Mouse (Mus musculus): Measurements from ENCODE around the gene Synrg.
A peak's percentile ranks its signal among the peaks of the same experiment; 100 is the strongest.

Synrg gene

GRCm38 (mm10) chr11:83963991-83964921 lies at the start of gene Synrg:
TSS of gene Synrg (plus strand) at chr11:83964428.
- DNase-seq (ENCODE audit: low read depth, low spot score), result peak; percentile 95

GRCm38 (mm10) chr11:83914501-83914900 lies 49.7 kb upstream of the Synrg start:
- DNase-seq (ENCODE audit: low read depth, low spot score), result no peak

DNA sequence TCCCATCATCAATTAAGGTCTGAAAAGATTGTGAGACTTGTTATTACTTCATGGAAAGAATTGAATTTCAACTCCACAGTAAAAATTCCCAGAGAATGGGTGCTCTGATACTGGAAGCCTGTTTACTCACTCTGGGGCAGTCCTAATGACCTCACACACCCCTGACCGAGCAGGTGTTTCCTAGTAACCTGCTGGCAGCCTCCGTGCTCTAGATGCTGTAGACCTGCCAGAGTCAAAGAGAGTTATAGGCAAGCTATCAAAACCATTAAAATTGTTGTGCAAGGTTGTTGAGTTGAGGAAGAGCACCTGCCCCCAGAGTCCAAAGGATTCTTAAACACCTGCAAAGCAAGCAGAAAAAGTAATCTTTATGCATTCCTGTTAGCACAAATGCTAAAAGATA lies 41.6 kb upstream of the Synrg start:
- no peak for DNase-seq (ENCODE audit: low read depth, low spot score)

DNA sequence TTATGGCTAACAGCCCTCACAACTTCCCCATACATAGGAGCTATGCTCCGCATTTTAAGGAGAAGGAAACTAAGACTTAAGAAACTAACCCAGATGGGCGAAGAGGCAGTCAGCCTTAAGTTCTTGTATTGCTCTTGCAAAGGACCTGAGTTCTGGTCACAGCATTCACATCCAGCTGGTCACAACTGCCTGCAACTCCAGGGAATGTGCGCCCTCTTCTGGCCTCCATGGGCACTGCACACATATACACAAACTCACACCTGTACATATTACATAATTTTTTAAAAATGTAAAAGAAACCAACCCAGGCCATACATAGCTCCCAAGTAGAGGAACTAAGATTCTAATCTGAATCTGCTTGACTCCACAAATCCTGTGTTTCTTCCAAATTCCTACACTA lies 37.1 kb upstream of the Synrg start:
- peak; percentile 7 for DNase-seq (ENCODE audit: low read depth, low spot score)

GRCm38 (mm10) chr11:83932506-83933106 lies 31.6 kb upstream of the Synrg start:
- DNase-seq (ENCODE audit: low read depth, low spot score), result no peak

DNA sequence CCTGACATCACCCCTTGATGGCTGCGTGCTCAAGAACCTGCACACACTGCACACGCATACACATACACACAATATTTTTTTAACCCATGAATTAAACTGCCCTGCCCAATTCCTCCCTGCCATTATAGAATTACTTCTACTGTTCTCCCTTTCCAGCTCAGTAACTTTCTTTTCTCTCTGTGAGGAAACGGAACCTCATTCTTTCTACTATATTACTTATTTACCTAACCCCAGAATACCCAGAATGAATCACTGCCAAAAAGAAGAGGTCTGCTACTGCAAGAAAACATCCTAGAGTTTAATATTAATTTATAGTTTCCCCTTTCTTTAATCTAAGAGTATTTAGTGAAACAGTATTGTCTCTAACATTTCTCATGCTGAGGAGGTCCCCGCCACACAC lies 30.9 kb upstream of the Synrg start:
- DNase-seq (ENCODE audit: low read depth, low spot score), result no peak

GRCm38 (mm10) chr11:83935986-83936665 lies 28.1 kb upstream of the Synrg start:
- DNase-seq (ENCODE audit: low read depth, low spot score), result peak; percentile 84

DNA sequence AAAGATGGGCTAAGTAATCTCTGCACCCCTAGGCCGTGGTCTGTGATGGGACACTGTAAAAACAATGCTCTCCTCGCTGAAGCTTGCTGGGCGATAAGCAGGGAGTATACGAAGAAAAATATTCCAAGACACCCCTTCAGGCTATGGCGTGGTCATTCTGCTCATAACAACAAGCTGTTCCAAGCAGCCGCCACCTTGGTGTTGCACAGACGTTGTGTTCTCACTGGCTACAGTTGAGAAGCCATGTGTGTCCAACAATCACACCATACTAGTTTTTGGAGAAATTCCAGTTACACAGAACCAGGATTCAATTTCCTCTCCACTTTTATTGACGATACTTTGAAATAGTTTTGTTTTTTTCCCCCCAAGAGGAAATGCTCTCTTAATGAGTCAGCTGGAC lies 25.7 kb upstream of the Synrg start:
- no peak for DNase-seq (ENCODE audit: low read depth, low spot score)

DNA sequence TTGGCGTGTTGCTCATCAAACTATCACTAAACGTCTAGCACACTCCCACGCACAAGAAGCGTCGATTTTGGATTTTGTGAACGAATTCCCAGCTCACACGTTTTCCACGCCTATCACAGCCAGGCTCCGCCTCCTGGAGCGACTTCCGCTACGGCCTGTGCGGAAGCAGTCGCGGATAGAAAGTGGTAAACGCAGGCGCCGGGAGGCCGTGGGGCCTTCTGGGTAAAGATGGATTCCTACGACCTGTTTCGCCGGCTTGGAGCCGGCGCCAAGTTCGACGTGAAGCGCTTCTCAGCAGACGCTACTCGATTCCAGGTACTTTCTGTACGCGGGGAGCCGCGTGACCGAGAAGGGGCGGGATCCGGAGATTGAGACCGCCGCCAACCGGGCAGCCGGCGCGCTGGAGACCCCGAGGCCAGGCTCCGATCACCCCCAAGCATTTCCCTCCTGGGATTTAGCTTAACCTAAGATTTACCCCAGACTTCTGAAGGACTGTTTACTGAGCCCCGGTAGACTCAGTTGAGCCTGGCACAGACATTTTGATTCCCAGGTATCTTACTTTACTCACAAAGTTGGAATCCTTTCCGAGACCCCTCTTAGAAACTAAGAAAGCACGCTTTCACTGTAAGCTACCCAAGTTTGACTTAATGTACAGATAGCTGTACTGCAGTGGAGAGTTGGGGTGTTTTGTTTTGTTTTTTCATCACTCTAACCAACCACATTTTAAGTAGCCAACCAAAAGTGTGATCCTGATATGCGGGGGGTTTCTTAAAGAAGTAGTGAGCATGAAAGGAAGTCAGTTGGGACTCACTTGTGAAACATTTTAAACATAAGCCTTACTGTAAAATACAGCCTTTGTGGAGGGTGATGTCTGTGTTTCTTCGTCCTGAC lies 22.0 kb upstream of the Synrg start, which contains the start of gene Ddx52:
Ddx52 (plus strand) TSS at position 113 of the 891 bp plus-strand sequence.
- DNase-seq (ENCODE audit: low read depth, low spot score), result peak; percentile 97

- DNase-seq (ENCODE audit: low read depth, low spot score), result no peak
Observed at GRCm38 (mm10) chr11:83956822-83957221, 7.4 kb upstream of the Synrg start.

GRCm38 (mm10) chr11:83961983-83962382 lies 2.2 kb upstream of the Synrg start:
- DNase-seq (ENCODE audit: low read depth, low spot score), result peak; percentile 75

DNA sequence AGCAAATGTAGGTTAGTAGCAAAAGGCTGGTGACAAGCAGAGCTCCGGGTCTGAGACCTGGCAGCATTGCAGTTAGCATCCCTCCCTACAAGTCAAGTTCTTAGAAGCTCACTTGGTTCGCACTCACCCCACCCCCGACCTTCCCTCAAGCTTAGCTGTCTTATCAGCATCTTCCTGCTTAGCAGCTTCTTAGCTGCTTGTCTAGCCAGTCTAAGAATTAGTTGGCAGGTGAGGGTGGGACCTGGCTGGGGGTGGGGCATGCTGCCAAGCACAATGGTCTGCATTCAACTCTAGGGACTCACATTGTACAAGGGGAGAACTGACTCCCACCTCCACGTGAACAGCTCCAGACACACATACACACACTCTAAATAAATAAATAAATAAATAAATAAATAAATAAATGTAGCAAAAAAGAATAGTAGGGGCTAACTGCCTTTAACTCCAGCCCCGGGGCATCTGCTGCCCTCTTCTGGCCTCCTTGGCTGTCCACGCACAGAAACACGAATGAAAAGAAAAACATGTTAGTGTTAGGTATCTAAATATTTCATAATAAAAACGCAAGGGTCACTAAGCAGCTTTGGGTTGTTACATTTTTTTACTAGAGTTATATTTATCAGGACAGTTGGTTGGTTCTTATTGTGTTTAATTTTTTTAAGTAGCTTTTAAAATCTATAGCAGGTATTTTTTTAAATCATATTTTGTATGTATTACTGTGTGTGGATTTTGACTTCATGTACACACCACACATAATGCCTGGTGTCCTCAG lies 3.4 kb downstream of the Synrg start:
- DNase-seq (ENCODE audit: low read depth, low spot score), result no peak

GRCm38 (mm10) chr11:83968205-83968575 lies 4.0 kb downstream of the Synrg start:
- no peak for DNase-seq (ENCODE audit: low read depth, low spot score)

DNA sequence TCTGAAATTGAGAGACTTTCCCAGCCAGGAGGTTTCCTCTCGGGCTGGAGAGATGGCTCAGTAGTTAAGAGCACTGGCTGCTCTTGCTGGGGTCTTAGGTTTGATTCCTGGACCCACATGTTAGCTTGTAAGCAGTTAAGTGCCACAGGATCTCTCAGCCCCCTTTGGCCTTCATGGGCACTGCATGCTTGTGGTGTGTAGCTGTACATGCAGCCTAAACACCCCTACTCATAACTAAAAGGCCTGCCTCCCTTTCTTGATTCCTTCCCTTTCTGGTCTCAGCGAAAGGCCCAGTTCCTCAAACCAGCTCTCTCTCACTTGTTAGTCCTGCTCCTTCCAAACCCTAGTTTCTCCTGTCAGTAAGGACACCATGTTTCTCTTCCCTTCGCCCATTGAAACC lies 4.8 kb downstream of the Synrg start:
- DNase-seq (ENCODE audit: low read depth, low spot score), result no peak

DNA sequence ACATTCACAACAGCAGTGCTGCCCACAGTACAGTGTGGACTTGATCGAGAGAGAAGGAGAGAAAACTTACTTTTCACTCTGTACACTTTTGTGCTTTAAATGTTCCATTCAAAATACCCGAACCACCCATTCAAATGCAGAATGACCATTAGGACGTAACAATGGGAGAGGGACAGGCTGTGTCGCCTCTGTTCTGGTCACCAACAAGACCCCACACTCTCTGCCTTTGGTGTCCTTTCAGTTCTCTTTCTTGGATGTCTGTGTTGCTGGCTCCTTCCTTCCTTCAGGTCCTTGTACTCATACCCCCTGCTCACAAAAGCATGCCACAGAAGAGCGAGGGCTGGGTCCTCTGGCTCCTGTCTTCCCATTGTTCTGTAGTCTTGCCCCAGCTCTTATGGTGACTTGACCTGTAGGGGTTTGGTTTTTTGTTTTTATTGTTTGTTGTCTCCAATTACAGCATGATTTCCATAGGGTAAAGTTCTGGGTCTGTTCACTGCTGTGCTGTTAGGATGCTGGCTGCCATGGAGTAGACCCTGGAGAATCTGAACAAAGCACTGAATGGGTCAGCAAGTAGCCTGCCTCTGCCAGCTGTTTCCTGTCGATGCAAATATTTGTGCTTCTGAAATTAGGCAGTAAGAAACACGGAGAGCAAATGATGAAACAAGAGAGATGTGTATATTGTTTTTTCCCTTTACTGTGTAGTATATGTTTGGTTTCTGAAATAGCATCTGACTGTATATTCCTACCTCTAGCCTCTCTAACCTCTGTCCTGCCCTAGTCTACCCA lies 10.5 kb downstream of the Synrg start:
- DNase-seq (ENCODE audit: low read depth, low spot score), result no peak

GRCm38 (mm10) chr11:83975488-83975887 lies 11.3 kb downstream of the Synrg start:
- no peak for DNase-seq (ENCODE audit: low read depth, low spot score)

- DNase-seq (ENCODE audit: low read depth, low spot score), result no peak
Observed at GRCm38 (mm10) chr11:83976236-83976977, 12.2 kb downstream of the Synrg start.

DNA sequence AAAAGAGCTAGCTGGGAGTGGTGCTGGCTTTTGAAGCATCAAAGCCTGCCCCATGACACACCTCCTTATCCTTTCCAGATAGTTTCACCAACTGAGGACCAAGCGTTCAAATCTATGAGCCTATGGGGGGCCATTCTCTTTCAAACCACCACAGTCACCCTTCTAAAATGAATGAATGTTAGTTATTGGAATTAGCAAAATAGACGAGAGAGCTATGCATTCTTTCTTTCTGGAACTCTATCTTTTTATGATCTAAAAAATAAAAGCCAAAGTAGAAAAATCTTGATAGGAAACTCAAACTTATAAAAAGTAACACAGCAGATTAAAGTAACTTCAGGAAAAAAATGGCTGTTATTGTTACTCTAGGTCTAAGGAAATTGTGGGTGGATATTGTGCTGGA lies 13.6 kb downstream of the Synrg start:
- DNase-seq (ENCODE audit: low read depth, low spot score), result no peak

DNA sequence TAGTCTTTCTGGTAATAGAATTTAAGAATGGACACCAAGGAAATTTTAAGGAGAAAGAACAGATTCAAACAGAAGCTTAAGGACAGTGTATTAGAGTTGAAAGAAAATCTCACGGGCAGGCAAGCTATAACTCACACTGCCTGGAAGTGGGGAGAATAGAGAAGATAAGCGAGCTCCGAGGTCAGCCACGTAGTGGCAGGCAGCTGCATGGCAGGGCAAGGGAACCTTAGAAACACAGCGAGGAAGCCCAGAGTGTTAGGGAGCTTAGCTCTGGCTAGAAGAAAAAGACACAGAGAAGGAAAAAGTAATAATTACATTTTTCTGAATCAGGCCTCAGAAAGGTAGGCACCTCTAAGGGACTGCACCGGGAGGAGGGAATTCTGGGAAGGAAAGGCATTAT lies 15.8 kb downstream of the Synrg start:
- DNase-seq (ENCODE audit: low read depth, low spot score), result no peak

Measured in brain, adult 2 months (tissue).